Mouse (Mus musculus): ENCODE data around the gene Col11a1. TPM values are rescaled to one million over a fixed set of nuclear protein-coding genes. Genes with fewer than 3 reads are reported as not detected.
A peak's percentile ranks its signal among the peaks of the same experiment; 100 is the strongest.

Gene Col11a1
- total RNA-seq (2021): 10 to 100 TPM; 15.9 to 17.0 TPM

- DNase-seq: peak; percentile 94
- intact Hi-C loops (cut with DNase I): loop anchor here (5.0 kb wide), 1 partner anchor 378 kb away; no protein-coding TSS in a partner anchor
These were observed at the start of gene Col11a1 for GRCm38 (mm10) chr3:114029971-114030635. Col11a1 (plus strand) TSS chr3:114030540.

GRCm38 (mm10) chr3:113990936-113991335 is 39.4 kb upstream of the Col11a1 start:
- intact Hi-C loops (cut with DNase I): no loop called here
- no peak for DNase-seq

GRCm38 (mm10) chr3:114030886-114031285 is 546 bp downstream of the Col11a1 start:
- peak; percentile 3 for DNase-seq

GRCm38 (mm10) chr3:114031351-114032213 is 1.2 kb downstream of the Col11a1 start:
- peak; percentile 51 for DNase-seq
- intact Hi-C loops (cut with DNase I): loop anchor here (5.0 kb wide), 1 partner anchor 379 kb away; no protein-coding TSS in a partner anchor

More at GRCm38 (mm10) chr3:114030886-114031285, 546 bp downstream of the Col11a1 start:
- intact Hi-C loops (cut with DNase I): loop anchor here (5.0 kb wide), 1 partner anchor 379 kb away; no protein-coding TSS in a partner anchor

- DNase-seq: peak; percentile 32
- intact Hi-C loops (cut with DNase I): loop anchor here (5.0 kb wide), 1 partner anchor 380 kb away; no protein-coding TSS in a partner anchor
These were observed 2.0 kb downstream of the Col11a1 start for GRCm38 (mm10) chr3:114032333-114032732.

- intact Hi-C loops (cut with DNase I): no loop called here
- DNase-seq: no peak
These were observed 22.1 kb downstream of the Col11a1 start for GRCm38 (mm10) chr3:114052406-114052805.

GRCm38 (mm10) chr3:114053501-114053900 is 23.2 kb downstream of the Col11a1 start:
- DNase-seq: no peak
- intact Hi-C loops (cut with DNase I): no loop called here

- DNase-seq: no peak
- intact Hi-C loops (cut with DNase I): no loop called here
These were observed 34.8 kb downstream of the Col11a1 start for GRCm38 (mm10) chr3:114065123-114065522.

- intact Hi-C loops (cut with DNase I): no loop called here
- DNase-seq: no peak
These were observed 35.2 kb downstream of the Col11a1 start for GRCm38 (mm10) chr3:114065587-114065986.

GRCm38 (mm10) chr3:114099335-114099734 is 69.0 kb downstream of the Col11a1 start:
- intact Hi-C loops (cut with DNase I): loop anchor here (5.0 kb wide), 1 partner anchor 1423 kb away; no protein-coding TSS in a partner anchor
- no peak for DNase-seq

GRCm38 (mm10) chr3:114107099-114107498 is 76.8 kb downstream of the Col11a1 start:
- intact Hi-C loops (cut with DNase I): loop anchor here (10.0 kb wide), 2 partner anchors 1538 to 1868 kb away; no protein-coding TSS in a partner anchor
- DNase-seq: peak; percentile 2

- intact Hi-C loops (cut with DNase I): loop anchor here (10.0 kb wide), 1 partner anchor 1498 kb away; no protein-coding TSS in a partner anchor
- DNase-seq: no peak
These were observed 116.8 kb downstream of the Col11a1 start for GRCm38 (mm10) chr3:114147140-114147539.

GRCm38 (mm10) chr3:114197964-114198750 is 167.8 kb downstream of the Col11a1 start:
- intact Hi-C loops (cut with DNase I): no loop called here
- no peak for DNase-seq

GRCm38 (mm10) chr3:114212255-114212654 is 181.9 kb downstream of the Col11a1 start:
- intact Hi-C loops (cut with DNase I): no loop called here
- no peak for DNase-seq

- intact Hi-C loops (cut with DNase I): no loop called here
These were observed 185.8 kb downstream of the Col11a1 start for GRCm38 (mm10) chr3:114216105-114216504.

GRCm38 (mm10) chr3:114229501-114229900 is 199.2 kb downstream of the Col11a1 start:
- no peak for DNase-seq
- intact Hi-C loops (cut with DNase I): no loop called here

More at GRCm38 (mm10) chr3:114216105-114216504, 185.8 kb downstream of the Col11a1 start:
- no peak for DNase-seq
